8 mouse cellular contexts compared by ENCODE assay signal in the genomic region with DNA sequence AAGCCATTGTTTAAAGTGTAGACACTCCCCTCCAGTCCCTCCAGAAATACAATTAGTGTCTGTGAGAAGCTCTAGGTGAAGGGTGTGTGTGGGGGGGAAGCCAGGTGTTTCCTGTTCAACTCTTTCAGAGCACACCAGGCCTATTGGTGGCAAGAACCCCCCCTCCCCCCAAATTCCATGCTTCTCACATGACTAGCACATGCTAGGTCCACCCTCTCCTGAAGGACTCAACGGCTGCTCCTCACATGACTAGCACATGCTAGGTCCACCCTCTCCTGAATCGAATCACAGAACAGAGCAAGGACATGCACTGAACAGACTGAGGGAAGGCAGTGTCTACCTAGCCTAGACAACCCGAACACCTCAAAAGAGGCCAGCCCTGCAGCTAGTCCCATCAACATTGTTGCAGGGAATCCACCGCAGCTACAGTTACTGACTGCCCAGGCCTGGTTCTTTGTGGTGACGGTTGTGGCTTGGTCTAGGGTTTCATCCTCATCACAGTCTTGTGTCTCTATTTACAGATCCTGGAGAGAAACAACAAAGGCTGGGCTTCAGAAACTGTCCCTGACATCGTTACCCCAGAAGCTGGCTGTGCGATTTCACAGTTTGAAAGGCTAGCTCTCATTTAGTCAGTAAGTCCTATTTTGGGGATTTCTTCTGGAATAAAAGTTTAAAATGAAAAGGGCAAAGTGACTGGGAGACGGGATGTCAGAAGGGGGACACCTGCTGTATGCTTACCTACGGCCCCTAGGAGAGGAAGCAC. TPM values are rescaled to one million over a fixed set of nuclear protein-coding genes. Genes with fewer than 3 reads are reported as not detected.
DNase-seq lines count a peak whose midpoint lies in the region; ATAC-seq lines count a peak whose summit lies in the region.

No protein-coding gene starts in this region.

- H3K9ac ChIP-seq in lung, embryonic 15.5 days, result no peak overlapping the region
- H3K9ac ChIP-seq in forebrain, embryonic 11.5 days (ENCODE audit: low read length), result peak overlapping the region; percentile 48
- H3K9ac ChIP-seq in limb, embryonic 11.5 days (ENCODE audit: low read length), result peak overlapping the region; percentile 62; the same call in 1 of the 2 replicates
- H3K9ac ChIP-seq in stomach, embryonic 15.5 days, result no peak overlapping the region

- peak overlapping the region; percentile 63 for H3K4me2 ChIP-seq in lung, embryonic 15.5 days
- H3K4me2 ChIP-seq in forebrain, embryonic 11.5 days (ENCODE audit: low read depth, low read length, severe bottlenecking), result peak overlapping the region; percentile 40
- H3K4me2 ChIP-seq in limb, embryonic 11.5 days (ENCODE audit: low read depth, severe bottlenecking), result peak overlapping the region; percentile 45
- peak overlapping the region; percentile 59 for H3K4me2 ChIP-seq in stomach, embryonic 15.5 days

- peak overlapping the region; percentile 1; the same call in 1 of the 2 replicates for H3K27ac ChIP-seq in lung, embryonic 15.5 days
- H3K27ac ChIP-seq in forebrain, embryonic 11.5 days (ENCODE audit: low read depth, low read length), result no peak overlapping the region
- H3K27ac ChIP-seq in limb, embryonic 11.5 days (replicated peaks; ENCODE audit: low read depth, low read length), result peak overlapping the region; percentile 58; the same call in 1 of the 2 replicates
- H3K27ac ChIP-seq in stomach, embryonic 15.5 days, result peak overlapping the region; percentile 87

- 83% methylated on average over 9 of the region's 9 CpGs for WGBS in lung, embryonic 15.5 days
- WGBS in forebrain, embryonic 11.5 days, result 81% methylated on average over 9 of the region's 9 CpGs
- WGBS in limb, embryonic 11.5 days, result 82% methylated on average over 9 of the region's 9 CpGs
- WGBS in stomach, embryonic 15.5 days, result 84% methylated on average over 9 of the region's 9 CpGs

- H3K27me3 ChIP-seq in lung, embryonic 15.5 days, result 0 out of 2 replicates have a peak, but pooled peaks cover 10% of the 10 kb centered on the region
- no peaks in the 10 kb centered on the region for H3K27me3 ChIP-seq in forebrain, embryonic 11.5 days (ENCODE audit: control insufficient read depth, insufficient read depth, low read length)
- H3K27me3 ChIP-seq in limb, embryonic 11.5 days (ENCODE audit: control insufficient read depth, insufficient read depth, low read length), result peaks cover under 1% of the 10 kb centered on the region; the same call in 1 of the 2 replicates
- no peaks in the 10 kb centered on the region for H3K27me3 ChIP-seq in stomach, embryonic 15.5 days (replicated peaks)

- H3K9me3 ChIP-seq in lung, embryonic 15.5 days, result no peaks in the 10 kb centered on the region
- no peaks in the 10 kb centered on the region for H3K9me3 ChIP-seq in forebrain, embryonic 11.5 days (ENCODE audit: control insufficient read depth, low read length)
- H3K9me3 ChIP-seq in limb, embryonic 11.5 days (ENCODE audit: control insufficient read depth, low read length), result no peaks in the 10 kb centered on the region
- no peaks in the 10 kb centered on the region for H3K9me3 ChIP-seq in stomach, embryonic 15.5 days

- no peak for DNase-seq in lung, adult 18-20 months
- no peak for DNase-seq in forebrain, embryonic 11.5 days (ENCODE audit: low spot score)
- DNase-seq in limb, embryonic 11.5 days (ENCODE audit: low spot score), result peak; percentile 35
- DNase-seq in urinary bladder, postnatal 10 days (ENCODE audit: low spot score), result no peak
- DNase-seq in right cerebral cortex, adult 2 months (ENCODE audit: low spot score in 2 of 2), result no peak
- DNase-seq in frontal cortex, postnatal 25 days (ENCODE audit: low spot score in 2 of 2), result no peak

- H3K4me3 ChIP-seq in lung, embryonic 15.5 days, result peak overlapping the region; percentile 90; the same call in 1 of the 2 replicates
- H3K4me3 ChIP-seq in forebrain, embryonic 11.5 days (ENCODE audit: low read depth, low read length), result peak overlapping the region; percentile 92; the same call in 1 of the 2 replicates
- H3K4me3 ChIP-seq in limb, embryonic 11.5 days (ENCODE audit: low read depth, low read length), result no peak overlapping the region; the same call in 1 of the 2 replicates
- no peak overlapping the region for H3K4me3 ChIP-seq in stomach, embryonic 15.5 days (replicated peaks)

- H3K4me1 ChIP-seq in lung, embryonic 15.5 days, result peaks cover 14% of the 10 kb centered on the region
- H3K4me1 ChIP-seq in forebrain, embryonic 11.5 days (replicated peaks; ENCODE audit: control insufficient read depth, insufficient read depth, low read length), result peaks cover under 1% of the 10 kb centered on the region; the same call in 1 of the 2 replicates
- H3K4me1 ChIP-seq in limb, embryonic 11.5 days (ENCODE audit: control insufficient read depth, insufficient read depth, low read length), result peaks cover 11% of the 10 kb centered on the region; the same call in 1 of the 2 replicates
- H3K4me1 ChIP-seq in stomach, embryonic 15.5 days, result peaks cover 12% of the 10 kb centered on the region

- no peaks in the 10 kb centered on the region for H3K36me3 ChIP-seq in lung, embryonic 15.5 days
- H3K36me3 ChIP-seq in forebrain, embryonic 11.5 days (ENCODE audit: control insufficient read depth, insufficient read depth, low read length), result no peaks in the 10 kb centered on the region
- no peaks in the 10 kb centered on the region for H3K36me3 ChIP-seq in limb, embryonic 11.5 days (ENCODE audit: control insufficient read depth, insufficient read depth, low read length)
- H3K36me3 ChIP-seq in stomach, embryonic 15.5 days, result no peaks in the 10 kb centered on the region

- no peak for ATAC-seq in lung, embryonic 15.5 days (ENCODE audit: borderline replicate concordance, extremely low read depth, low FRiP score, low TSS enrichment)
- ATAC-seq in forebrain, embryonic 11.5 days (replicated peaks; ENCODE audit: low FRiP score), result no peak
- ATAC-seq in limb, embryonic 11.5 days (ENCODE audit: insufficient number of reproducible peaks, low FRiP score, low TSS enrichment, low read depth), result 0 out of 2 replicates have a peak, but pooled peaks have one; percentile 27
- ATAC-seq in stomach, embryonic 15.5 days (ENCODE audit: insufficient read depth, low FRiP score, low read depth), result no peak

RNA-seq across cellular contexts. Expression of a gene that starts 1.2 kb away (rescaled TPM):
- 89.8 and 96.1 TPM in 2 replicates for polyA plus RNA-seq in lung, embryonic 15.5 days (2015; fragmentation: Nextera tagmentation; extraction: Ambion mirVana)
- 95.8 and 103 TPM in 2 replicates for polyA plus RNA-seq in forebrain, embryonic 11.5 days (2014; fragmentation: Nextera tagmentation; extraction: Ambion mirVana)
- 102 and 104 TPM in 2 replicates for polyA plus RNA-seq in limb, embryonic 11.5 days (2014; fragmentation: Nextera tagmentation; extraction: Ambion mirVana)
- 79.8 and 81.6 TPM in 2 replicates for polyA plus RNA-seq in stomach, embryonic 15.5 days (2015; fragmentation: Nextera tagmentation; extraction: Ambion mirVana)

RNA-seq across cellular contexts. Expression of a gene that starts 9.8 kb away (rescaled TPM):
- polyA plus RNA-seq in lung, embryonic 15.5 days (2015; fragmentation: Nextera tagmentation; extraction: Ambion mirVana), result not detected in 2 replicates
- not detected in 2 replicates for polyA plus RNA-seq in forebrain, embryonic 11.5 days (2014; fragmentation: Nextera tagmentation; extraction: Ambion mirVana)
- not detected in 2 replicates for polyA plus RNA-seq in limb, embryonic 11.5 days (2014; fragmentation: Nextera tagmentation; extraction: Ambion mirVana)
- 0.12 TPM in 1 of 2 replicates, not detected in the other for polyA plus RNA-seq in stomach, embryonic 15.5 days (2015; fragmentation: Nextera tagmentation; extraction: Ambion mirVana)

Comparison
In these comparisons a context has a peak if more than half of its experiments do, and no peak if none do; other contexts are left out.
1. H3K4me3 ChIP-seq: peak in lung, embryonic 15.5 days (single experiment) and forebrain, embryonic 11.5 days (single experiment); none in limb, embryonic 11.5 days (single experiment) and stomach, embryonic 15.5 days (single experiment).
2. H3K9ac ChIP-seq: peak in forebrain, embryonic 11.5 days (single experiment) and limb, embryonic 11.5 days (single experiment); none in lung, embryonic 15.5 days (single experiment) and stomach, embryonic 15.5 days (single experiment).
3. Peak in every context shown above with its lines, with median percentiles within 50 percentile points of each other: H3K4me2 ChIP-seq.